Mouse (Mus musculus) forebrain, embryonic 16.5 days (tissue): Measurements from ENCODE around the gene Smc6. TPM values are rescaled to one million over a fixed set of nuclear protein-coding genes. Genes with fewer than 3 reads are reported as not detected.

Experiments
- ATAC-seq: fragments of 200-750 bp; cut with Nextera tagmentation; 2 replicates; pipeline ENCODE4 v1.8.0; 2017; ENCODE audit warnings: mild to moderate bottlenecking, moderate library complexity
- H3K27ac ChIP-seq: fragments of 300-500 bp; sonication (generic); 2 replicates; pipeline ENCODE4 v1.5.1; 2014; ENCODE audit warnings: low read length, control low read depth
- H3K27me3 ChIP-seq: fragments of 300-500 bp; sonication (generic); replicated peaks from 2 replicates; pipeline ENCODE4 v1.6.1; 2014; ENCODE audit warnings: low read length; ENCODE audit not compliant: control insufficient read depth, insufficient read depth
- H3K36me3 ChIP-seq: fragments of 300-500 bp; sonication (generic); 2 replicates; pipeline ENCODE4 v1.6.1; 2014; ENCODE audit not compliant: control insufficient read depth, insufficient read depth
- H3K4me1 ChIP-seq: fragments of 300-500 bp; sonication (generic); replicated peaks from 2 replicates; pipeline ENCODE4 v1.6.1; 2014; ENCODE audit warnings: low read length; ENCODE audit not compliant: control insufficient read depth, insufficient read depth
- H3K4me2 ChIP-seq: fragments of 300-500 bp; sonication (generic); 2 replicates; pipeline ENCODE4 v1.6.1; 2014; ENCODE audit warnings: mild to moderate bottlenecking, low read length, control low read depth
- H3K4me3 ChIP-seq: fragments of 300-500 bp; sonication (generic); replicated peaks from 2 replicates; pipeline ENCODE4 v1.5.1; 2014; ENCODE audit warnings: mild to moderate bottlenecking, low read length, control low read depth
- H3K9ac ChIP-seq: fragments of 300-500 bp; sonication (generic); replicated peaks from 2 replicates; pipeline ENCODE4 v1.6.1; 2014; ENCODE audit warnings: low read depth, low read length, control low read depth
- H3K9me3 ChIP-seq: fragments of 300-500 bp; sonication (generic); 2 replicates; pipeline ENCODE4 v1.6.1; 2016; ENCODE audit warnings: low read length; ENCODE audit not compliant: control insufficient read depth
- WGBS: fragments of 180-500 bp; shearing (Covaris S2); extraction: QIAGEN DNeasy Blood & Tissue Kit; methylation state at CpG from one replicate; pipeline ENCODE4 v1.1.7; 2014; 5-methylcytosine and 5-hydroxymethylcytosine counted together
- polyA plus RNA-seq: library from polyadenylated mRNA; unstranded; fragments of >200 nt; fragmentation: Nextera tagmentation; extraction: Ambion mirVana; gene quantifications from 2 replicates; pipeline ENCODE4 v1.2.1, GENCODE M21; 2015

Smc6 gene
- polyA plus RNA-seq, 1 experiment from 2014 or later, result 112 TPM

- Histone ChIP-seq H3K27ac (no peak overlapping the region), H3K4me1 (no peaks in the 10 kb centered on the region), H3K4me2 (no peak overlapping the region), H3K4me3 (no peak overlapping the region), H3K9me3 (no peaks in the 10 kb centered on the region), H3K9ac (no peak overlapping the region), H3K27me3 (no peaks in the 10 kb centered on the region), H3K36me3 (peaks cover 27% of the 10 kb centered on the region)
- no peak for ATAC-seq
- 57% methylated on average over 1 of the region's 1 CpGs for WGBS
These were observed 48.2 kb downstream of the Smc6 start for GRCm38 (mm10) chr12:11313840-11314239.

- WGBS, result 79% methylated on average over 6 of the region's 6 CpGs
- H3K9me3 ChIP-seq, result no peaks in the 10 kb centered on the region
- H3K4me2 ChIP-seq, result no peak overlapping the region
- H3K4me3 ChIP-seq, result no peak overlapping the region
- H3K4me1 ChIP-seq, result no peaks in the 10 kb centered on the region
- no peak overlapping the region for H3K9ac ChIP-seq
- no peaks in the 10 kb centered on the region for H3K27me3 ChIP-seq
- no peak overlapping the region for H3K27ac ChIP-seq
- no peak for ATAC-seq
- H3K36me3 ChIP-seq, result peaks cover 18% of the 10 kb centered on the region
These were observed 52.0 kb downstream of the Smc6 start for GRCm38 (mm10) chr12:11317671-11318070.

- ATAC-seq, result no peak
These were observed 58.8 kb downstream of the Smc6 start for GRCm38 (mm10) chr12:11324480-11324879.

GRCm38 (mm10) chr12:11326483-11326882 lies 60.8 kb downstream of the Smc6 start:
- Histone ChIP-seq H3K4me1 (no peaks in the 10 kb centered on the region), H3K9ac (no peak overlapping the region), H3K36me3 (no peaks in the 10 kb centered on the region), H3K27ac (no peak overlapping the region), H3K4me3 (no peak overlapping the region), H3K4me2 (no peak overlapping the region), H3K27me3 (no peaks in the 10 kb centered on the region), H3K9me3 (no peaks in the 10 kb centered on the region)
- ATAC-seq, result no peak; the same call in 1 of the 2 replicates
- 73% methylated on average over 3 of the region's 3 CpGs for WGBS

More at GRCm38 (mm10) chr12:11324480-11324879, 58.8 kb downstream of the Smc6 start:
- H3K36me3 ChIP-seq, result no peaks in the 10 kb centered on the region
- 54% methylated on average over 4 of the region's 4 CpGs for WGBS
- H3K4me3 ChIP-seq, result no peak overlapping the region
- no peak overlapping the region for H3K9ac ChIP-seq
- no peaks in the 10 kb centered on the region for H3K9me3 ChIP-seq
- H3K4me2 ChIP-seq, result no peak overlapping the region
- no peaks in the 10 kb centered on the region for H3K27me3 ChIP-seq
- H3K27ac ChIP-seq, result no peak overlapping the region
- H3K4me1 ChIP-seq, result no peaks in the 10 kb centered on the region

- ATAC-seq, result no peak
- H3K27me3 ChIP-seq, result no peaks in the 10 kb centered on the region
- H3K27ac ChIP-seq, result no peak overlapping the region
- no peaks in the 10 kb centered on the region for H3K36me3 ChIP-seq
- no peaks in the 10 kb centered on the region for H3K9me3 ChIP-seq
- no peak overlapping the region for H3K4me3 ChIP-seq
- no peak overlapping the region for H3K9ac ChIP-seq
- no peak overlapping the region for H3K4me2 ChIP-seq
- H3K4me1 ChIP-seq, result no peaks in the 10 kb centered on the region
- 43% methylated on average over 4 of the region's 4 CpGs for WGBS
These were observed 71.2 kb downstream of the Smc6 start for GRCm38 (mm10) chr12:11336845-11337244.

- Histone ChIP-seq H3K9ac (no peak overlapping the region), H3K4me3 (no peak overlapping the region), H3K9me3 (no peaks in the 10 kb centered on the region), H3K27ac (no peak overlapping the region), H3K27me3 (no peaks in the 10 kb centered on the region), H3K36me3 (no peaks in the 10 kb centered on the region), H3K4me1 (no peaks in the 10 kb centered on the region), H3K4me2 (no peak overlapping the region)
- no peak for ATAC-seq
- 96% methylated on average over 2 of the region's 2 CpGs for WGBS
These were observed 72.6 kb downstream of the Smc6 start for GRCm38 (mm10) chr12:11338251-11338650.

- no peak for ATAC-seq
- Histone ChIP-seq H3K4me3 (no peak overlapping the region), H3K9ac (no peak overlapping the region), H3K36me3 (no peaks in the 10 kb centered on the region), H3K27me3 (no peaks in the 10 kb centered on the region), H3K27ac (no peak overlapping the region), H3K4me2 (no peak overlapping the region), H3K4me1 (no peaks in the 10 kb centered on the region), H3K9me3 (no peaks in the 10 kb centered on the region)
- 78% methylated on average over 6 of the region's 6 CpGs for WGBS
These were observed 76.4 kb downstream of the Smc6 start for GRCm38 (mm10) chr12:11342020-11342600.

- no peak for ATAC-seq
- 83% methylated on average over 2 of the region's 2 CpGs for WGBS
These were observed 80.3 kb downstream of the Smc6 start for GRCm38 (mm10) chr12:11345963-11346362.

GRCm38 (mm10) chr12:11348423-11348822 lies 82.7 kb downstream of the Smc6 start:
- no peak for ATAC-seq
- Histone ChIP-seq H3K27ac (no peak overlapping the region), H3K27me3 (no peaks in the 10 kb centered on the region), H3K4me3 (no peak overlapping the region), H3K4me2 (no peak overlapping the region), H3K9ac (no peak overlapping the region), H3K9me3 (no peaks in the 10 kb centered on the region), H3K4me1 (no peaks in the 10 kb centered on the region; the same call in 1 of the 2 replicates), H3K36me3 (no peaks in the 10 kb centered on the region)
- WGBS, result 0% methylated on average over 1 of the region's 1 CpGs

More at GRCm38 (mm10) chr12:11345963-11346362, 80.3 kb downstream of the Smc6 start:
- Histone ChIP-seq H3K4me2 (no peak overlapping the region), H3K4me3 (no peak overlapping the region), H3K4me1 (no peaks in the 10 kb centered on the region; the same call in 1 of the 2 replicates), H3K9ac (no peak overlapping the region), H3K9me3 (no peaks in the 10 kb centered on the region), H3K36me3 (no peaks in the 10 kb centered on the region), H3K27ac (no peak overlapping the region), H3K27me3 (no peaks in the 10 kb centered on the region)

GRCm38 (mm10) chr12:11349870-11350269 lies 84.2 kb downstream of the Smc6 start:
- Histone ChIP-seq H3K27ac (no peak overlapping the region), H3K9ac (no peak overlapping the region), H3K4me3 (no peak overlapping the region), H3K9me3 (no peaks in the 10 kb centered on the region), H3K27me3 (no peaks in the 10 kb centered on the region), H3K4me2 (no peak overlapping the region), H3K4me1 (no peaks in the 10 kb centered on the region; the same call in 1 of the 2 replicates), H3K36me3 (no peaks in the 10 kb centered on the region)
- no peak for ATAC-seq
- 66% methylated on average over 5 of the region's 5 CpGs for WGBS
